ENCODE assay signal across 8 mouse cellular contexts in genomic region chr11:115779038-115779571, GRCm38 (mm10). TPM values are rescaled to one million over a fixed set of nuclear protein-coding genes. Genes with fewer than 3 reads are reported as not detected.
DNase-seq lines count a peak whose midpoint lies in the region; ATAC-seq and TF ChIP-seq lines count a peak whose summit lies in the region.

No protein-coding gene starts in this region.

- 3% methylated on average over 9 of the region's 9 CpGs for WGBS in heart, embryonic 12.5 days
- 8% methylated on average over 9 of the region's 9 CpGs for WGBS in kidney, embryonic 15.5 days
- 3% methylated on average over 9 of the region's 9 CpGs for WGBS in liver, embryonic 12.5 days (ENCODE audit: insufficient replicate concordance)
- WGBS in neural tube, embryonic 11.5 days = 6% methylated on average over 9 of the region's 9 CpGs
- WGBS in stomach, postnatal 0 days = 6% methylated on average over 9 of the region's 9 CpGs

- H3K4me3 ChIP-seq in heart, embryonic 12.5 days = peak overlapping the region; percentile 16
- no peak overlapping the region for H3K4me3 ChIP-seq in kidney, embryonic 15.5 days (replicated peaks)
- peak overlapping the region; percentile 44 for H3K4me3 ChIP-seq in liver, embryonic 12.5 days
- H3K4me3 ChIP-seq in neural tube, embryonic 11.5 days (ENCODE audit: low read depth, low read length) = no peak overlapping the region
- H3K4me3 ChIP-seq in stomach, postnatal 0 days (ENCODE audit: low read depth, low read length) = no peak overlapping the region

- TF ChIP-seq EP300 in stomach, postnatal 0 days (optimal IDR thresholded peaks at IDR 0.05) = no peak

- H3K9me3 ChIP-seq in heart, embryonic 12.5 days (replicated peaks) = no peaks in the 10 kb centered on the region
- no peaks in the 10 kb centered on the region for H3K9me3 ChIP-seq in kidney, embryonic 15.5 days (replicated peaks)
- H3K9me3 ChIP-seq in liver, embryonic 12.5 days (replicated peaks) = no peaks in the 10 kb centered on the region
- H3K9me3 ChIP-seq in neural tube, embryonic 11.5 days (ENCODE audit: control insufficient read depth, low read length) = no peaks in the 10 kb centered on the region
- no peaks in the 10 kb centered on the region for H3K9me3 ChIP-seq in stomach, postnatal 0 days (ENCODE audit: control insufficient read depth, low read length)

- H3K9ac ChIP-seq in heart, embryonic 12.5 days = peak overlapping the region; percentile 56; the same call in 1 of the 2 replicates
- 0 out of 2 replicates have a peak overlapping the region, but pooled peaks have one; percentile 5 for H3K9ac ChIP-seq in kidney, embryonic 15.5 days
- H3K9ac ChIP-seq in liver, embryonic 12.5 days = peak overlapping the region; percentile 69
- H3K9ac ChIP-seq in neural tube, embryonic 11.5 days (ENCODE audit: low read length) = peak overlapping the region; percentile 37
- H3K9ac ChIP-seq in stomach, postnatal 0 days (ENCODE audit: low read length) = peak overlapping the region; percentile 47

- peaks cover 17% of the 10 kb centered on the region; the same call in 1 of the 2 replicates for H3K36me3 ChIP-seq in heart, embryonic 12.5 days
- no peaks in the 10 kb centered on the region for H3K36me3 ChIP-seq in kidney, embryonic 15.5 days
- peaks cover 16% of the 10 kb centered on the region; the same call in 1 of the 2 replicates for H3K36me3 ChIP-seq in liver, embryonic 12.5 days
- no peaks in the 10 kb centered on the region for H3K36me3 ChIP-seq in neural tube, embryonic 11.5 days (ENCODE audit: control insufficient read depth, insufficient read depth, low read length)
- H3K36me3 ChIP-seq in stomach, postnatal 0 days (ENCODE audit: control insufficient read depth, insufficient read depth, low read length) = no peaks in the 10 kb centered on the region

- no peaks in the 10 kb centered on the region for H3K27me3 ChIP-seq in heart, embryonic 12.5 days (replicated peaks)
- H3K27me3 ChIP-seq in kidney, embryonic 15.5 days = no peaks in the 10 kb centered on the region
- H3K27me3 ChIP-seq in liver, embryonic 12.5 days (replicated peaks) = no peaks in the 10 kb centered on the region
- H3K27me3 ChIP-seq in neural tube, embryonic 11.5 days (ENCODE audit: control insufficient read depth, insufficient read depth, low read length) = no peaks in the 10 kb centered on the region
- no peaks in the 10 kb centered on the region for H3K27me3 ChIP-seq in stomach, postnatal 0 days (ENCODE audit: control insufficient read depth, insufficient read depth, low read length)

- H3K4me2 ChIP-seq in heart, embryonic 12.5 days = peak overlapping the region; percentile 62
- H3K4me2 ChIP-seq in kidney, embryonic 15.5 days = peak overlapping the region; percentile 29
- H3K4me2 ChIP-seq in liver, embryonic 12.5 days = peak overlapping the region; percentile 78
- peak overlapping the region; percentile 45 for H3K4me2 ChIP-seq in neural tube, embryonic 11.5 days (ENCODE audit: low read depth)
- H3K4me2 ChIP-seq in stomach, postnatal 0 days (replicated peaks; ENCODE audit: low read depth) = peak overlapping the region; percentile 20; the same call in 1 of the 2 replicates

- peaks cover 77% of the 10 kb centered on the region for H3K4me1 ChIP-seq in heart, embryonic 12.5 days (replicated peaks)
- peaks cover 78% of the 10 kb centered on the region for H3K4me1 ChIP-seq in kidney, embryonic 15.5 days
- peaks cover 79% of the 10 kb centered on the region for H3K4me1 ChIP-seq in liver, embryonic 12.5 days
- peaks cover 28% of the 10 kb centered on the region for H3K4me1 ChIP-seq in neural tube, embryonic 11.5 days (ENCODE audit: control insufficient read depth, insufficient read depth, low read length)
- peaks cover 17% of the 10 kb centered on the region for H3K4me1 ChIP-seq in stomach, postnatal 0 days (replicated peaks; ENCODE audit: control insufficient read depth, insufficient read depth)

- peak overlapping the region; percentile 97 for H3K27ac ChIP-seq in heart, embryonic 12.5 days (ENCODE audit: poor library complexity, severe bottlenecking)
- H3K27ac ChIP-seq in kidney, embryonic 15.5 days = peak overlapping the region; percentile 95
- H3K27ac ChIP-seq in liver, embryonic 12.5 days = peak overlapping the region; percentile 98
- H3K27ac ChIP-seq in neural tube, embryonic 11.5 days (ENCODE audit: low read depth, low read length) = peak overlapping the region; percentile 74
- H3K27ac ChIP-seq in stomach, postnatal 0 days (replicated peaks) = peak overlapping the region; percentile 95

- ATAC-seq in erythroblast, adult 5-6 weeks (replicated peaks; ENCODE audit: low FRiP score, poor library complexity, severe bottlenecking) = peak; percentile 81
- peak; percentile 89 for ATAC-seq in heart, embryonic 12.5 days (ENCODE audit: insufficient number of reproducible peaks, low FRiP score)
- ATAC-seq in kidney, embryonic 15.5 days (replicated peaks; ENCODE audit: low FRiP score) = peak; percentile 91
- peak; percentile 95 for ATAC-seq in liver, embryonic 12.5 days
- peak; percentile 85 for ATAC-seq in neural tube, embryonic 11.5 days (ENCODE audit: insufficient read depth, low FRiP score, low TSS enrichment)
- ATAC-seq in stomach, postnatal 0 days (ENCODE audit: low FRiP score, low TSS enrichment) = peak; percentile 94

- peak; percentile 51 for DNase-seq in cerebellum, adult 9-11 months
- DNase-seq in cerebellum, postnatal 36 days = no peak
- DNase-seq in neural tube, embryonic 11.5 days (ENCODE audit: low spot score) = peak; percentile 74
- DNase-seq in stomach, postnatal 0 days (ENCODE audit: low spot score) = peak; percentile 95

- TF ChIP-seq CTCF in stomach, postnatal 0 days (IDR thresholded peaks at IDR 0.05; ENCODE audit: low read depth) = no peak

RNA-seq across cellular contexts. Expression of gene Tmem94, which starts 13.9 kb away (rescaled TPM):
- total RNA-seq in erythroblast, adult 5-6 weeks (2015; ENCODE audit: low replicate concordance) = 5.6 and 8.5 TPM in 2 replicates
- 8.7 and 13.5 TPM in 2 replicates for total RNA-seq in erythroblast, adult 5-6 weeks (2017; ENCODE audit: low replicate concordance)
- 52.4 and 52.5 TPM in 2 replicates for polyA plus RNA-seq in heart, embryonic 12.5 days (2016; fragmentation: Nextera tagmentation; extraction: Ambion mirVana)
- polyA plus RNA-seq in kidney, embryonic 15.5 days (2015; fragmentation: Nextera tagmentation; extraction: Ambion mirVana) = 26.6 and 27.0 TPM in 2 replicates
- 16.9 and 17.0 TPM in 2 replicates for polyA plus RNA-seq in liver, embryonic 12.5 days (2016; fragmentation: Nextera tagmentation; extraction: Ambion mirVana)
- 18.6 and 19.0 TPM in 2 replicates for polyA plus RNA-seq in neural tube, embryonic 11.5 days (2014; fragmentation: Nextera tagmentation; extraction: Ambion mirVana)
- 8.2 and 10.0 TPM in 2 replicates for polyA plus RNA-seq in stomach, postnatal 0 days (2015; fragmentation: Nextera tagmentation; extraction: Ambion mirVana)

RNA-seq across cellular contexts. Expression of gene Caskin2, which starts 34.3 kb away (rescaled TPM):
- 4.0 and 4.8 TPM in 2 replicates for total RNA-seq in erythroblast, adult 5-6 weeks (2015; ENCODE audit: low replicate concordance)
- total RNA-seq in erythroblast, adult 5-6 weeks (2017; ENCODE audit: low replicate concordance) = 2.0 and 3.1 TPM in 2 replicates
- 23.5 and 25.3 TPM in 2 replicates for polyA plus RNA-seq in heart, embryonic 12.5 days (2016; fragmentation: Nextera tagmentation; extraction: Ambion mirVana)
- 17.3 and 20.9 TPM in 2 replicates for polyA plus RNA-seq in kidney, embryonic 15.5 days (2015; fragmentation: Nextera tagmentation; extraction: Ambion mirVana)
- polyA plus RNA-seq in liver, embryonic 12.5 days (2016; fragmentation: Nextera tagmentation; extraction: Ambion mirVana) = 8.3 and 9.2 TPM in 2 replicates
- polyA plus RNA-seq in neural tube, embryonic 11.5 days (2014; fragmentation: Nextera tagmentation; extraction: Ambion mirVana) = 16.4 and 19.1 TPM in 2 replicates
- 6.6 and 8.6 TPM in 2 replicates for polyA plus RNA-seq in stomach, postnatal 0 days (2015; fragmentation: Nextera tagmentation; extraction: Ambion mirVana)

RNA-seq across cellular contexts. Expression of gene Tsen54, which starts 35.4 kb away (rescaled TPM):
- 1.7 and 5.6 TPM in 2 replicates for total RNA-seq in erythroblast, adult 5-6 weeks (2015; ENCODE audit: low replicate concordance)
- 1.4 and 2.2 TPM in 2 replicates for total RNA-seq in erythroblast, adult 5-6 weeks (2017; ENCODE audit: low replicate concordance)
- 23.0 and 29.2 TPM in 2 replicates for polyA plus RNA-seq in heart, embryonic 12.5 days (2016; fragmentation: Nextera tagmentation; extraction: Ambion mirVana)
- 37.3 and 39.8 TPM in 2 replicates for polyA plus RNA-seq in kidney, embryonic 15.5 days (2015; fragmentation: Nextera tagmentation; extraction: Ambion mirVana)
- polyA plus RNA-seq in liver, embryonic 12.5 days (2016; fragmentation: Nextera tagmentation; extraction: Ambion mirVana) = 23.5 and 25.6 TPM in 2 replicates
- 26.1 and 29.8 TPM in 2 replicates for polyA plus RNA-seq in neural tube, embryonic 11.5 days (2014; fragmentation: Nextera tagmentation; extraction: Ambion mirVana)
- 18.8 and 20.1 TPM in 2 replicates for polyA plus RNA-seq in stomach, postnatal 0 days (2015; fragmentation: Nextera tagmentation; extraction: Ambion mirVana)

RNA-seq across cellular contexts. Expression of gene Llgl2, which starts 44.7 kb away (rescaled TPM):
- 3.3 and 5.4 TPM in 2 replicates for total RNA-seq in erythroblast, adult 5-6 weeks (2015; ENCODE audit: low replicate concordance)
- total RNA-seq in erythroblast, adult 5-6 weeks (2017; ENCODE audit: low replicate concordance) = 0.34 TPM in 1 of 2 replicates, not detected in the other
- 22.5 and 25.8 TPM in 2 replicates for polyA plus RNA-seq in heart, embryonic 12.5 days (2016; fragmentation: Nextera tagmentation; extraction: Ambion mirVana)
- polyA plus RNA-seq in kidney, embryonic 15.5 days (2015; fragmentation: Nextera tagmentation; extraction: Ambion mirVana) = 39.1 and 41.0 TPM in 2 replicates
- polyA plus RNA-seq in liver, embryonic 12.5 days (2016; fragmentation: Nextera tagmentation; extraction: Ambion mirVana) = 13.4 and 14.3 TPM in 2 replicates
- 6.1 and 6.5 TPM in 2 replicates for polyA plus RNA-seq in neural tube, embryonic 11.5 days (2014; fragmentation: Nextera tagmentation; extraction: Ambion mirVana)
- polyA plus RNA-seq in stomach, postnatal 0 days (2015; fragmentation: Nextera tagmentation; extraction: Ambion mirVana) = 58.4 and 63.5 TPM in 2 replicates

Comparison
In these comparisons a context has a peak if more than half of its experiments do, and no peak if none do; other contexts are left out.
1. DNase-seq: peak in cerebellum, adult 9-11 months (single experiment), neural tube, embryonic 11.5 days (single experiment) and stomach, postnatal 0 days (single experiment); none in cerebellum, postnatal 36 days (0 of 2).
2. H3K4me2 ChIP-seq: peak in every context shown above with its lines; median percentile 78 in liver, embryonic 12.5 days; 62 in heart, embryonic 12.5 days; 45 in neural tube, embryonic 11.5 days; 29 in kidney, embryonic 15.5 days; 20 in stomach, postnatal 0 days.
3. H3K4me3 ChIP-seq: peak in heart, embryonic 12.5 days (single experiment) and liver, embryonic 12.5 days (single experiment); none in kidney, embryonic 15.5 days (single experiment), neural tube, embryonic 11.5 days (single experiment) and stomach, postnatal 0 days (single experiment).
4. H3K9ac ChIP-seq: peak in every context shown above with its lines; median percentile 69 in liver, embryonic 12.5 days; 56 in heart, embryonic 12.5 days; 47 in stomach, postnatal 0 days; 37 in neural tube, embryonic 11.5 days; 5 in kidney, embryonic 15.5 days.
5. Peak in every context shown above with its lines, with median percentiles within 50 percentile points of each other: ATAC-seq and H3K27ac ChIP-seq.